In the genomic region with DNA sequence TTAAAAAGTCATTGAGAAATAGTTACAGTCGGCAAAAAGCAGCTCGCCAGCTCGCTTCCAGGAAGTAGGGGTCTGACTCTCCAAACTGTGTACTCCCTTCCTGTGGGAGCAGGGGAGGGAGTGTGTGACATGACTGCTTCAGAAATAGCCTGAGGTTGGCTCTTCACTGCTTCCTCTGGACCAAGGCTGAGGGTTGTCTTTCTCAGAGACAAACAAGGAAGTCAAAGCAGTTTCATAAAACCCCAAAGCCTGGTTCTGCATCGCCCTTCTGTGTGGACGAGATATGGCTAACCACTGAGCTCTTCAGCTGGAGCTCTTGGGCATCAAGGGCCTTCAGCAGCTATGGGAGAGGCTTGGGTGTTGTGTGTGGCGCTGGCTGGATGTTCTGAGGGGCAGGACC, we compare ENCODE assay signal across 11 mouse cellular contexts.
A peak's percentile ranks its signal among the peaks of the same experiment; 100 is the strongest.
DNase-seq lines count a peak whose midpoint lies in the region; ATAC-seq and TF ChIP-seq lines count a peak whose summit lies in the region.
"Had no signal": no experiment of that assay in that cellular context is flagged by ENCODE, and none has a peak within 500 bp of the region (broad histone marks: within the 10 kb centered on the region; RNA-seq: fewer than 3 reads in every experiment).

No protein-coding gene starts in this region.

- WGBS in kidney, adult 2 months: 71% methylated on average over 6 of the region's 6 CpGs
- 17% methylated on average over 6 of the region's 6 CpGs for WGBS in liver, embryonic 13.5 days (ENCODE audit: insufficient replicate concordance)
- 86% methylated on average over 6 of the region's 6 CpGs for WGBS in intestine, embryonic 16.5 days
- WGBS in thymus, adult 2 months: 33% methylated on average over 6 of the region's 6 CpGs

- H3K36me3 ChIP-seq in kidney, adult 2 months (ENCODE audit: control insufficient read depth, insufficient read depth, low read length): no peaks in the 10 kb centered on the region
- no peaks in the 10 kb centered on the region for H3K36me3 ChIP-seq in liver, embryonic 13.5 days
- no peaks in the 10 kb centered on the region for H3K36me3 ChIP-seq in intestine, embryonic 16.5 days (ENCODE audit: control insufficient read depth, insufficient read depth, low read length)
- H3K36me3 ChIP-seq in thymus, adult 2 months (ENCODE audit: control insufficient read depth, insufficient read depth, low read length): no peaks in the 10 kb centered on the region
- H3K36me3 ChIP-seq: embryonic facial prominence, embryonic 12.5 days had no signal

- peak; percentile 62 for DNase-seq in kidney, adult 2 months
- DNase-seq in kidney, adult 8-10 months: no peak
- peak; percentile 18 for DNase-seq in A20 (ENCODE audit: low read depth, low spot score)
- no peak for DNase-seq in liver, embryonic 13.5 days
- DNase-seq in thymus, adult 2 months: no peak
- DNase-seq: lung, postnatal 4 days had no signal

- no peak overlapping the region for H3K4me2 ChIP-seq in liver, embryonic 13.5 days
- no peak overlapping the region for H3K4me2 ChIP-seq in intestine, embryonic 16.5 days (ENCODE audit: low read depth, low read length)
- H3K4me2 ChIP-seq: embryonic facial prominence, embryonic 12.5 days had no signal

- no peak overlapping the region for H3K4me3 ChIP-seq in kidney, adult 2 months (ENCODE audit: insufficient read depth, low read depth, low read length)
- H3K4me3 ChIP-seq in bone marrow macrophage, adult 2 months (ENCODE audit: insufficient read depth, low read length): no peak overlapping the region
- no peak overlapping the region for H3K4me3 ChIP-seq in liver, embryonic 13.5 days (replicated peaks)
- no peak overlapping the region for H3K4me3 ChIP-seq in intestine, embryonic 16.5 days (ENCODE audit: low read length)
- H3K4me3 ChIP-seq in thymus, adult 2 months (ENCODE audit: control insufficient read depth, insufficient read depth, low read length): no peak overlapping the region
- H3K4me3 ChIP-seq: embryonic facial prominence, embryonic 12.5 days had no signal

- H3K4me1 ChIP-seq in kidney, adult 2 months (ENCODE audit: control insufficient read depth, insufficient read depth, low read length): no peaks in the 10 kb centered on the region; the same call in 1 of the 2 replicates
- peaks cover 8% of the 10 kb centered on the region for H3K4me1 ChIP-seq in bone marrow macrophage, adult 2 months (ENCODE audit: control insufficient read depth, insufficient read depth, low read length)
- peaks cover 52% of the 10 kb centered on the region for H3K4me1 ChIP-seq in liver, embryonic 13.5 days (replicated peaks)
- no peaks in the 10 kb centered on the region; the same call in none of the 2 replicates for H3K4me1 ChIP-seq in intestine, embryonic 16.5 days (ENCODE audit: control insufficient read depth, insufficient read depth, low read length)
- H3K4me1 ChIP-seq in thymus, adult 2 months (replicated peaks; ENCODE audit: control insufficient read depth, insufficient read depth, low read length): peaks cover 5% of the 10 kb centered on the region

- H3K9me3 ChIP-seq in liver, embryonic 13.5 days (replicated peaks): no peaks in the 10 kb centered on the region
- no peaks in the 10 kb centered on the region for H3K9me3 ChIP-seq in intestine, embryonic 16.5 days (ENCODE audit: control insufficient read depth, low read length)
- H3K9me3 ChIP-seq: embryonic facial prominence, embryonic 12.5 days had no signal

- no peak overlapping the region for H3K27ac ChIP-seq in kidney, adult 2 months (ENCODE audit: insufficient read depth, low read depth, low read length)
- H3K27ac ChIP-seq in bone marrow macrophage, adult 2 months (ENCODE audit: insufficient read depth, low read depth, low read length): peak overlapping the region; percentile 29; the same call in 1 of the 2 replicates
- H3K27ac ChIP-seq in liver, embryonic 13.5 days: no peak overlapping the region
- H3K27ac ChIP-seq in intestine, embryonic 16.5 days (ENCODE audit: low read length): no peak overlapping the region
- H3K27ac ChIP-seq in thymus, adult 2 months (ENCODE audit: control insufficient read depth, insufficient read depth, low read length): no peak overlapping the region
- H3K27ac ChIP-seq: embryonic facial prominence, embryonic 12.5 days; kidney, postnatal 0 days had no signal

- H3K9ac ChIP-seq in liver, embryonic 13.5 days: no peak overlapping the region
- no peak overlapping the region for H3K9ac ChIP-seq in intestine, embryonic 16.5 days (ENCODE audit: low read depth, low read length)
- H3K9ac ChIP-seq: embryonic facial prominence, embryonic 12.5 days had no signal

- no peak for TF ChIP-seq CTCF in kidney, adult 2 months (conservative IDR thresholded peaks at IDR 0.05; ENCODE audit: insufficient read depth, insufficient read length, low read depth, low read length)
- TF ChIP-seq CTCF in bone marrow macrophage, adult 2 months (IDR thresholded peaks at IDR 0.05; ENCODE audit: low read depth, low read length): no peak
- TF ChIP-seq CTCF in thymus, adult 2 months (IDR thresholded peaks at IDR 0.05; ENCODE audit: borderline replicate concordance, control insufficient read depth, extremely low read depth, insufficient read depth, low read length, poor library complexity): no peak

- H3K27me3 ChIP-seq in kidney, adult 2 months (replicated peaks; ENCODE audit: control insufficient read depth, insufficient read depth, low read length): no peaks in the 10 kb centered on the region
- H3K27me3 ChIP-seq in liver, embryonic 13.5 days: no peaks in the 10 kb centered on the region
- H3K27me3 ChIP-seq in intestine, embryonic 16.5 days (replicated peaks; ENCODE audit: control insufficient read depth, insufficient read depth, low read length): no peaks in the 10 kb centered on the region
- H3K27me3 ChIP-seq in thymus, adult 2 months (ENCODE audit: control insufficient read depth, insufficient read depth, low read length): no peaks in the 10 kb centered on the region
- H3K27me3 ChIP-seq: embryonic facial prominence, embryonic 12.5 days had no signal

- ATAC-seq in liver, embryonic 13.5 days (ENCODE audit: low read depth): peak; percentile 46; the same call in 1 of the 2 replicates
- no peak for ATAC-seq in intestine, embryonic 16.5 days
- ATAC-seq: activated CD4-positive, CD25-positive, alpha-beta regulatory T cell, adult 4 months had no signal

- TF ChIP-seq POLR2A in kidney, adult 2 months (IDR thresholded peaks at IDR 0.05; ENCODE audit: low read depth, low read length): no peak
- TF ChIP-seq POLR2A in bone marrow macrophage, adult 2 months (IDR thresholded peaks at IDR 0.05; ENCODE audit: borderline replicate concordance, low read depth, low read length): no peak
- no peak for TF ChIP-seq POLR2A in thymus, adult 2 months (IDR thresholded peaks at IDR 0.05; ENCODE audit: control insufficient read depth, extremely low read depth, insufficient read depth, low read length, poor library complexity)

Comparison
In these comparisons a context has a peak if more than half of its experiments do, and no peak if none do; other contexts are left out.
1. DNase-seq: peak in kidney, adult 2 months (single experiment) and A20 (single experiment); none in kidney, adult 8-10 months (0 of 2), liver, embryonic 13.5 days (single experiment) and thymus, adult 2 months (single experiment).